Mouse (Mus musculus) A20 (cell line): ENCODE measurements around the gene C130026I21Rik.
"Not testable (repeated sequence)": the region's sequence is repeated elsewhere in the genome, so short reads cannot be mapped to it uniquely, and the experiment has no call there.

ENCODE experiments used
- DNase-seq: peaks from one replicate; pipeline ENCODE4 v3.0.0-alpha.2; 2011; ENCODE audit warnings: low read depth, low spot score

Gene C130026I21Rik

GRCm38 (mm10) chr1:85270466-85270865 is at the start of gene C130026I21Rik:
TSS of gene C130026I21Rik (minus strand) at chr1:85270566.
- not testable (repeated sequence) for DNase-seq

GRCm38 (mm10) chr1:85287063-85287462 is 16.7 kb upstream of the C130026I21Rik start:
- DNase-seq, result not testable (repeated sequence)

- DNase-seq, result not testable (repeated sequence)
These were observed 6.1 kb upstream of the C130026I21Rik start for GRCm38 (mm10) chr1:85276421-85276820.

- DNase-seq, result peak; percentile 44
These were observed 11.7 kb downstream of the C130026I21Rik start for GRCm38 (mm10) chr1:85258634-85259033.

GRCm38 (mm10) chr1:85255217-85255616 is 15.1 kb downstream of the C130026I21Rik start:
- not testable (repeated sequence) for DNase-seq

- not testable (repeated sequence) for DNase-seq
These were observed 19.2 kb downstream of the C130026I21Rik start for GRCm38 (mm10) chr1:85251211-85251610.

- DNase-seq, result peak; percentile 2
These were observed 21.4 kb downstream of the C130026I21Rik start for GRCm38 (mm10) chr1:85248985-85249384.

GRCm38 (mm10) chr1:85246776-85247460 is 23.4 kb downstream of the C130026I21Rik start:
- not testable (repeated sequence) for DNase-seq

- not testable (repeated sequence) for DNase-seq
These were observed 24.1 kb downstream of the C130026I21Rik start for GRCm38 (mm10) chr1:85246266-85246665.

- DNase-seq, result peak; percentile 1
These were observed 25.4 kb downstream of the C130026I21Rik start for GRCm38 (mm10) chr1:85244941-85245340.

GRCm38 (mm10) chr1:85243023-85243422 is 27.3 kb downstream of the C130026I21Rik start:
- not testable (repeated sequence) for DNase-seq

- peak; percentile 1 for DNase-seq
These were observed 31.2 kb downstream of the C130026I21Rik start for GRCm38 (mm10) chr1:85239018-85239775.

- peak; percentile 66 for DNase-seq
These were observed 63.8 kb downstream of the C130026I21Rik start for GRCm38 (mm10) chr1:85206531-85206930.

- peak; percentile 61 for DNase-seq
These were observed 70.8 kb downstream of the C130026I21Rik start for GRCm38 (mm10) chr1:85199523-85199922.

GRCm38 (mm10) chr1:85198647-85199350 is 71.6 kb downstream of the C130026I21Rik start:
- not testable (repeated sequence) for DNase-seq

GRCm38 (mm10) chr1:85196732-85197131 is 73.6 kb downstream of the C130026I21Rik start:
- not testable (repeated sequence) for DNase-seq

GRCm38 (mm10) chr1:85193761-85194160 is 76.6 kb downstream of the C130026I21Rik start:
- DNase-seq, result not testable (repeated sequence)

GRCm38 (mm10) chr1:85181981-85182380 is 88.4 kb downstream of the C130026I21Rik start:
- not testable (repeated sequence) for DNase-seq

- DNase-seq, result not testable (repeated sequence)
These were observed 91.4 kb downstream of the C130026I21Rik start for GRCm38 (mm10) chr1:85178971-85179370.

- not testable (repeated sequence) for DNase-seq
These were observed 107.5 kb downstream of the C130026I21Rik start for GRCm38 (mm10) chr1:85162841-85163240.

- not testable (repeated sequence) for DNase-seq
These were observed 115.2 kb downstream of the C130026I21Rik start for GRCm38 (mm10) chr1:85155151-85155550.

GRCm38 (mm10) chr1:85133671-85134070 is 136.7 kb downstream of the C130026I21Rik start:
- not testable (repeated sequence) for DNase-seq
